Mouse (Mus musculus) hindbrain, postnatal 0 days (tissue): Measurements from ENCODE around the gene Tmem204. TPM values are rescaled to one million over a fixed set of nuclear protein-coding genes. Genes with fewer than 3 reads are reported as not detected.

ENCODE experiments used
- ATAC-seq: fragments of 200-750 bp; cut with Nextera tagmentation; 2 replicates; pipeline ENCODE4 v1.8.0; 2017; ENCODE audit warnings: mild to moderate bottlenecking, moderate TSS enrichment, moderate library complexity
- DNase-seq: peaks from one replicate; pipeline ENCODE4 v3.0.0-alpha.2; 2015; ENCODE audit warnings: low spot score
- H3K27ac ChIP-seq: fragments of 300-500 bp; sonication (generic); 2 replicates; pipeline ENCODE4 v1.5.1; 2014; ENCODE audit warnings: mild to moderate bottlenecking
- H3K27me3 ChIP-seq: fragments of 300-500 bp; sonication (generic); 2 replicates; pipeline ENCODE4 v1.6.1; 2014; ENCODE audit warnings: low read length, mixed read lengths; ENCODE audit not compliant: insufficient read depth
- H3K36me3 ChIP-seq: fragments of 300-500 bp; sonication (generic); 2 replicates; pipeline ENCODE4 v1.6.1; 2014; ENCODE audit warnings: low read length, mixed read lengths; ENCODE audit not compliant: insufficient read depth
- H3K4me1 ChIP-seq: fragments of 300-500 bp; sonication (generic); 2 replicates; pipeline ENCODE4 v1.6.1; 2014; ENCODE audit warnings: antibody characterized with exemption, low read length, mixed read lengths; ENCODE audit not compliant: insufficient read depth
- H3K4me2 ChIP-seq: fragments of 300-500 bp; sonication (generic); 2 replicates; pipeline ENCODE4 v1.6.1; 2014; ENCODE audit warnings: low read depth, mild to moderate bottlenecking, low read length, moderate library complexity, mixed read lengths
- H3K4me3 ChIP-seq: fragments of 300-500 bp; sonication (generic); 2 replicates; pipeline ENCODE4 v1.5.1; 2014; ENCODE audit warnings: low read length
- H3K9ac ChIP-seq: fragments of 300-500 bp; sonication (generic); replicated peaks from 2 replicates; pipeline ENCODE4 v1.6.1; 2014; ENCODE audit warnings: mild to moderate bottlenecking, low read length, moderate library complexity, mixed read lengths
- H3K9me3 ChIP-seq: fragments of 300-500 bp; sonication (generic); 2 replicates; pipeline ENCODE4 v1.6.1; 2016; ENCODE audit warnings: low read length, mixed read lengths
- CTCF ChIP-seq: IDR thresholded peaks from 2 replicates; pipeline ENCODE4 v1.5.1; 2016; ENCODE audit warnings: antibody characterized with exemption, control low read depth, low read depth
- WGBS: fragments of 180-500 bp; shearing (Covaris S2); extraction: QIAGEN DNeasy Blood & Tissue Kit; methylation state at CpG from one replicate; pipeline ENCODE4 v1.1.7; 2014; 5-methylcytosine and 5-hydroxymethylcytosine counted together
- polyA plus RNA-seq: library from polyadenylated mRNA; unstranded; fragments of >200 nt; fragmentation: Nextera tagmentation; extraction: Ambion mirVana; gene quantifications from 2 replicates; pipeline ENCODE4 v1.2.1, GENCODE M21; 2015
- total RNA-seq: library from RNA; depleted of rRNA; stranded (reverse); fragments of >200 nt; gene quantifications from 2 replicates; pipeline ENCODE4 v1.2.3, GENCODE M21; 2014

Tmem204 gene
- total and polyA plus RNA-seq, 2 experiments from 2014 or later, result 11.7 to 21.5 TPM

DNA sequence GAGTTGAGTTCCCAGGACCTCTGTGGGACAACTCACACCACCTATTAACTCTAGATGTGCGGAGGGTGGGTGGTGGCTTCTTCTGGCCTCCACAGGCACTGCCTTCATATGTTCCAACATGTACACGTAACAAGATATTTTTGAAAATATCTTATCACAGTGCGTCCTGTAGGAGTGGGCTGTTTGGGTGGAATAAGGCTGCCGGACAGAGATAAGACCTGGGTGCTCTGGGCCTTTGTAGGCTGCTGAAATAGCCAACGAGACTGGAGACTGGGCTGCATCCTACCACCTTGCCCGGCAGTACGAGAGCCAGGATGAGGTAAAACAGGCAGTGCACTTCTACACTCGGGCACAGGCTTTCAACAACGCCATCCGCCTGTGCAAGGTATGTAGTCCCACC, 5.8 kb upstream of the Tmem204 start:
- no peak for TF ChIP-seq CTCF
- H3K9ac ChIP-seq, result no peak overlapping the region
- DNase-seq (no peak), ATAC-seq (no peak)
- no peaks in the 10 kb centered on the region for H3K9me3 ChIP-seq
- 93% methylated on average over 10 of the region's 10 CpGs for WGBS
- peaks cover 28% of the 10 kb centered on the region for H3K36me3 ChIP-seq
- H3K27me3 ChIP-seq, result no peaks in the 10 kb centered on the region
- no peak overlapping the region for H3K4me3 ChIP-seq
- no peak overlapping the region for H3K4me2 ChIP-seq
- H3K4me1 ChIP-seq, result no peaks in the 10 kb centered on the region
- H3K27ac ChIP-seq, result no peak overlapping the region

- H3K9me3 ChIP-seq, result no peaks in the 10 kb centered on the region
- no peak for DNase-seq
- 93% methylated on average over 7 of the region's 7 CpGs for WGBS
- H3K9ac ChIP-seq, result no peak overlapping the region
- H3K36me3 ChIP-seq, result peaks cover 13% of the 10 kb centered on the region
- H3K4me2 ChIP-seq, result no peak overlapping the region
- no peaks in the 10 kb centered on the region for H3K4me1 ChIP-seq
- H3K4me3 ChIP-seq, result no peak overlapping the region
- no peaks in the 10 kb centered on the region for H3K27me3 ChIP-seq
- ATAC-seq, result no peak
- no peak overlapping the region for H3K27ac ChIP-seq
- no peak for TF ChIP-seq CTCF
These were observed 3.3 kb upstream of the Tmem204 start for GRCm38 (mm10) chr17:25086724-25087123.

GRCm38 (mm10) chr17:25084835-25085385, 1.5 kb upstream of the Tmem204 start:
- no peak for ATAC-seq
- peaks cover 13% of the 10 kb centered on the region; the same call in 1 of the 2 replicates for H3K36me3 ChIP-seq
- WGBS, result 81% methylated on average over 13 of the region's 13 CpGs

DNA sequence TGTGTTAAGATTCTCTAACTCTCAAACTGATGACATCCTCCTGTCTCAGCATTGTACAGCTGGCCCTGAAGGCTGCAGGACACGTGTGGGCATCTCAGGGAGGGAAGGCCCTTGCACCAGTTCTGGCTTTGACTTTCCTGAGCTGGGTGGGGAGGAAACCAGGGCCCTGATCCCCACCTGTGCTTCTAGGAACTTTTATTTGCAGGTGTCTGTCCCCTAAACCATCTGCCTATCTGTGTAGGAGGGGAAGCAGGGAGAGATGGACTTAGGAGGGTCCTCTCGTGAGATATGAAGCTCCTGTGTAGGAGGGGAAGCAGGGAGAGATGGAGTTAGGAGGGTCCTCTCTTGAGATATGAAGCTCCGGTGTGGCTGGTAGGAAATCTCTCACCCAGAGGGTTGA, 504 bp downstream of the Tmem204 start:
- ATAC-seq (no peak), DNase-seq (no peak)
- 82% methylated on average over 3 of the region's 3 CpGs for WGBS
- no peaks in the 10 kb centered on the region for H3K9me3 ChIP-seq
- peaks cover 1% of the 10 kb centered on the region; the same call in 1 of the 2 replicates for H3K36me3 ChIP-seq
- no peak overlapping the region for H3K4me3 ChIP-seq
- no peaks in the 10 kb centered on the region for H3K27me3 ChIP-seq
- H3K4me1 ChIP-seq, result peaks cover 8% of the 10 kb centered on the region
- H3K9ac ChIP-seq, result no peak overlapping the region
- TF ChIP-seq CTCF, result no peak
- H3K27ac ChIP-seq, result no peak overlapping the region
- H3K4me2 ChIP-seq, result no peak overlapping the region

More at GRCm38 (mm10) chr17:25084835-25085385, 1.5 kb upstream of the Tmem204 start:
- Histone ChIP-seq H3K27ac (no peak overlapping the region), H3K4me3 (no peak overlapping the region), H3K9me3 (no peaks in the 10 kb centered on the region), H3K9ac (no peak overlapping the region), H3K27me3 (no peaks in the 10 kb centered on the region), H3K4me1 (no peaks in the 10 kb centered on the region), H3K4me2 (no peak overlapping the region)
- no peak for TF ChIP-seq CTCF
- DNase-seq, result no peak

DNA sequence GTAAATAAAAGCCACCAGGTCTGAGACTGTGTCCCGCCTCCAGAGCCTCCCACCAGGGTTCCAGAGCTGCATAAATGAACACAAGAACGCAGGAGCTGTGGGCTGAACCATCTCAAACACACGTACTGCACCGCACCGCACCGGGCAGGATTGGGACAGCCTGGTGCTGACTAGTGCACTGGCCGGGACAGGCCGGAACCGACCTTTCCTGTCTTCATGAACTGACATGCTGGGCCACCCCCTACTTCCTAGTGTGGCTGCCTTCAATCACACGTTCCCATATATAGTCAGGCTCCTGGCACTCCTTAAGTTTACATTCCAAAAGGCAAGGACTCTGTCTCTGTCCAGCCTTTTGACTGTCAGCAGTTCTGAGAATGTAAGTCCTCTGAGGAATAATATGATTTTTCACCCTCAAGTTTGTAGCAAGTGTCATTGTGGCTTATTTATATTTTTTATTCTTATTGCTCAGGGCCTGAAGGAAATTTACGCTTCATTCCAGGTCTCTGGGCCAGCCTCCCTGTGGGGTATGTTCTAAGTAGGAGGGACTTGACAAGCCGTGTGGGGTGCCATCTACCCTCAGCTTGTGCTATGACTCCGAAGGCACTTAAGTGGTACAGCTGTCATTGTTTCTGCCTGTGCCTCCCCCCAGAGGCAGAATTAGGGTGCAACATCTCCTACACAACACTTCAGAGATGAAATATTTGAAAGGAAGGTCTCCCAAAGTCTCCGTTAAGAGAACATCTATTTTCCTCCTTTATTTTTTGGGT, 1.1 kb downstream of the Tmem204 start:
- Histone ChIP-seq H3K27me3 (no peaks in the 10 kb centered on the region), H3K9ac (no peak overlapping the region), H3K4me3 (no peak overlapping the region), H3K4me2 (no peak overlapping the region), H3K9me3 (no peaks in the 10 kb centered on the region), H3K4me1 (peaks cover 12% of the 10 kb centered on the region), H3K27ac (peak overlapping the region; percentile 49; the same call in 1 of the 2 replicates), H3K36me3 (no peaks in the 10 kb centered on the region)
- WGBS, result 73% methylated on average over 14 of the region's 14 CpGs
- no peak for DNase-seq
- TF ChIP-seq CTCF, result no peak
- ATAC-seq, result no peak

GRCm38 (mm10) chr17:25080960-25081381, 2.4 kb downstream of the Tmem204 start:
- Histone ChIP-seq H3K27ac (peak overlapping the region; percentile 49; the same call in 1 of the 2 replicates), H3K27me3 (no peaks in the 10 kb centered on the region), H3K4me1 (peaks cover 16% of the 10 kb centered on the region), H3K9me3 (no peaks in the 10 kb centered on the region), H3K4me2 (peak overlapping the region; percentile 25; the same call in 1 of the 2 replicates), H3K9ac (peak overlapping the region; percentile 40; the same call in 1 of the 2 replicates), H3K4me3 (peak overlapping the region; percentile 20), H3K36me3 (no peaks in the 10 kb centered on the region)
- TF ChIP-seq CTCF, result no peak
- WGBS, result 83% methylated on average over 11 of the region's 11 CpGs
- DNase-seq (no peak), ATAC-seq (no peak)

- ATAC-seq, result no peak
These were observed 3.2 kb downstream of the Tmem204 start for GRCm38 (mm10) chr17:25080210-25080609.

More at GRCm38 (mm10) chr17:25080210-25080609, 3.2 kb downstream of the Tmem204 start:
- H3K4me3 ChIP-seq, result peak overlapping the region; percentile 20
- 85% methylated on average over 13 of the region's 13 CpGs for WGBS
- H3K9ac ChIP-seq, result peak overlapping the region; percentile 40; the same call in 1 of the 2 replicates
- DNase-seq, result no peak
- H3K9me3 ChIP-seq, result no peaks in the 10 kb centered on the region
- TF ChIP-seq CTCF, result no peak
- no peaks in the 10 kb centered on the region for H3K36me3 ChIP-seq
- H3K4me2 ChIP-seq, result peak overlapping the region; percentile 27; the same call in 1 of the 2 replicates
- no peaks in the 10 kb centered on the region for H3K27me3 ChIP-seq
- peaks cover 16% of the 10 kb centered on the region for H3K4me1 ChIP-seq
- H3K27ac ChIP-seq, result peak overlapping the region; percentile 49; the same call in 1 of the 2 replicates
